Mouse (Mus musculus): ENCODE measurements around the gene Terb1. TPM values are rescaled to one million over a fixed set of nuclear protein-coding genes. Genes with fewer than 3 reads are reported as not detected.
A peak's percentile ranks its signal among the peaks of the same experiment; 100 is the strongest.

The Terb1 gene
- polyA plus RNA-seq, 1 experiment from 2014 or later: 0.15 TPM

- Histone ChIP-seq H3K9me3 (no peaks in the 10 kb centered on the region), H3K27me3 (replicated peaks) (no peaks in the 10 kb centered on the region), H3K36me3 (peaks cover 95% of the 10 kb centered on the region), H3K4me2 (no peak overlapping the region), H3K27ac (replicated peaks) (no peak overlapping the region), H3K4me3 (no peak overlapping the region), H3K4me1 (peaks cover 27% of the 10 kb centered on the region), H3K9ac (no peak overlapping the region)
- WGBS: 64% methylated on average over 4 of the region's 4 CpGs
- ATAC-seq (ENCODE audit: extremely low read depth, insufficient number of reproducible peaks, low FRiP score, low TSS enrichment): no peak
Observed at GRCm38 (mm10) chr8:104434275-104434674, 75.4 kb downstream of the Terb1 start.

- Histone ChIP-seq H3K9ac (no peak overlapping the region), H3K4me3 (no peak overlapping the region), H3K27me3 (replicated peaks) (no peaks in the 10 kb centered on the region), H3K36me3 (peaks cover 95% of the 10 kb centered on the region), H3K9me3 (no peaks in the 10 kb centered on the region), H3K4me2 (no peak overlapping the region), H3K4me1 (peaks cover 27% of the 10 kb centered on the region), H3K27ac (replicated peaks) (no peak overlapping the region)
- no peak for ATAC-seq (ENCODE audit: extremely low read depth, insufficient number of reproducible peaks, low FRiP score, low TSS enrichment)
- 88% methylated on average over 5 of the region's 5 CpGs for WGBS
Observed at GRCm38 (mm10) chr8:104433191-104433842, 76.4 kb downstream of the Terb1 start.

- H3K4me3 ChIP-seq: no peak overlapping the region
- no peak for ATAC-seq (ENCODE audit: extremely low read depth, insufficient number of reproducible peaks, low FRiP score, low TSS enrichment)
- H3K27me3 ChIP-seq (replicated peaks): no peaks in the 10 kb centered on the region
- H3K4me1 ChIP-seq: peaks cover 27% of the 10 kb centered on the region
- peaks cover 97% of the 10 kb centered on the region for H3K36me3 ChIP-seq
- WGBS: 95% methylated on average over 6 of the region's 6 CpGs
- H3K9me3 ChIP-seq: no peaks in the 10 kb centered on the region
- H3K9ac ChIP-seq: no peak overlapping the region
- H3K4me2 ChIP-seq: no peak overlapping the region
- H3K27ac ChIP-seq (replicated peaks): no peak overlapping the region
Observed at GRCm38 (mm10) chr8:104432656-104433055, 77.1 kb downstream of the Terb1 start.

GRCm38 (mm10) chr8:104430230-104430629 lies 79.5 kb downstream of the Terb1 start:
- no peak for ATAC-seq (ENCODE audit: extremely low read depth, insufficient number of reproducible peaks, low FRiP score, low TSS enrichment)
- WGBS: 87% methylated on average over 7 of the region's 7 CpGs

GRCm38 (mm10) chr8:104427703-104428102 lies 82.0 kb downstream of the Terb1 start:
- WGBS: 84% methylated on average over 13 of the region's 13 CpGs

More at GRCm38 (mm10) chr8:104430230-104430629, 79.5 kb downstream of the Terb1 start:
- Histone ChIP-seq H3K4me2 (no peak overlapping the region), H3K27ac (replicated peaks) (no peak overlapping the region), H3K4me3 (no peak overlapping the region), H3K27me3 (replicated peaks) (no peaks in the 10 kb centered on the region), H3K4me1 (peaks cover 12% of the 10 kb centered on the region), H3K9ac (no peak overlapping the region), H3K36me3 (peaks cover 99% of the 10 kb centered on the region), H3K9me3 (no peaks in the 10 kb centered on the region)

GRCm38 (mm10) chr8:104422313-104422712 lies 87.4 kb downstream of the Terb1 start:
- Histone ChIP-seq H3K9me3 (no peaks in the 10 kb centered on the region), H3K27me3 (replicated peaks) (no peaks in the 10 kb centered on the region), H3K4me3 (no peak overlapping the region), H3K9ac (no peak overlapping the region), H3K4me1 (0 out of 2 replicates have a peak, but pooled peaks cover 9% of the 10 kb centered on the region), H3K27ac (replicated peaks) (no peak overlapping the region), H3K36me3 (peaks cover 98% of the 10 kb centered on the region), H3K4me2 (no peak overlapping the region)
- WGBS: 58% methylated on average over 6 of the region's 6 CpGs
- no peak for ATAC-seq (ENCODE audit: extremely low read depth, insufficient number of reproducible peaks, low FRiP score, low TSS enrichment)

More at GRCm38 (mm10) chr8:104427703-104428102, 82.0 kb downstream of the Terb1 start:
- no peak overlapping the region for H3K9ac ChIP-seq
- no peak overlapping the region for H3K4me3 ChIP-seq
- H3K9me3 ChIP-seq: no peaks in the 10 kb centered on the region
- no peak for ATAC-seq (ENCODE audit: extremely low read depth, insufficient number of reproducible peaks, low FRiP score, low TSS enrichment)
- no peaks in the 10 kb centered on the region for H3K4me1 ChIP-seq
- no peak overlapping the region for H3K27ac ChIP-seq (replicated peaks)
- H3K36me3 ChIP-seq: peaks cover 99% of the 10 kb centered on the region
- H3K4me2 ChIP-seq: no peak overlapping the region
- H3K27me3 ChIP-seq (replicated peaks): no peaks in the 10 kb centered on the region

GRCm38 (mm10) chr8:104416022-104416421 lies 93.7 kb downstream of the Terb1 start:
- Histone ChIP-seq H3K9ac (no peak overlapping the region), H3K4me3 (no peak overlapping the region), H3K27me3 (replicated peaks) (no peaks in the 10 kb centered on the region), H3K27ac (replicated peaks) (no peak overlapping the region), H3K4me1 (peaks cover 28% of the 10 kb centered on the region), H3K9me3 (no peaks in the 10 kb centered on the region), H3K4me2 (no peak overlapping the region), H3K36me3 (peaks cover 53% of the 10 kb centered on the region)
- no peak for ATAC-seq (ENCODE audit: extremely low read depth, insufficient number of reproducible peaks, low FRiP score, low TSS enrichment)
- 83% methylated on average over 6 of the region's 6 CpGs for WGBS

- no peak overlapping the region for H3K4me3 ChIP-seq
- peaks cover 34% of the 10 kb centered on the region for H3K36me3 ChIP-seq
- H3K27ac ChIP-seq (replicated peaks): peak overlapping the region; percentile 29; the same call in 1 of the 2 replicates
- H3K27me3 ChIP-seq (replicated peaks): no peaks in the 10 kb centered on the region
- H3K9ac ChIP-seq: peak overlapping the region; percentile 33; the same call in 1 of the 2 replicates
- no peak for ATAC-seq (ENCODE audit: extremely low read depth, insufficient number of reproducible peaks, low FRiP score, low TSS enrichment)
- 61% methylated on average over 3 of the region's 3 CpGs for WGBS
- H3K4me2 ChIP-seq: no peak overlapping the region
- peaks cover 28% of the 10 kb centered on the region for H3K4me1 ChIP-seq
- no peaks in the 10 kb centered on the region for H3K9me3 ChIP-seq
Observed at GRCm38 (mm10) chr8:104414204-104414603, 95.5 kb downstream of the Terb1 start.

- ATAC-seq (ENCODE audit: extremely low read depth, insufficient number of reproducible peaks, low FRiP score, low TSS enrichment): no peak
- Histone ChIP-seq H3K36me3 (peaks cover 30% of the 10 kb centered on the region), H3K4me3 (no peak overlapping the region), H3K9me3 (no peaks in the 10 kb centered on the region), H3K27ac (replicated peaks) (peak overlapping the region; percentile 29), H3K4me1 (peaks cover 29% of the 10 kb centered on the region), H3K27me3 (replicated peaks) (no peaks in the 10 kb centered on the region), H3K9ac (no peak overlapping the region), H3K4me2 (no peak overlapping the region)
- WGBS: 50% methylated on average over 4 of the region's 4 CpGs
Observed at GRCm38 (mm10) chr8:104413770-104414169, 95.9 kb downstream of the Terb1 start.

GRCm38 (mm10) chr8:104412805-104413532 lies 96.7 kb downstream of the Terb1 start:
- Histone ChIP-seq H3K27me3 (replicated peaks) (no peaks in the 10 kb centered on the region), H3K9ac (no peak overlapping the region), H3K4me1 (peaks cover 34% of the 10 kb centered on the region), H3K9me3 (no peaks in the 10 kb centered on the region), H3K27ac (replicated peaks) (0 out of 2 replicates have a peak overlapping the region, but pooled peaks have one; percentile 29), H3K36me3 (peaks cover 24% of the 10 kb centered on the region), H3K4me2 (peak overlapping the region; percentile 13; the same call in 1 of the 2 replicates), H3K4me3 (no peak overlapping the region)
- no peak for ATAC-seq (ENCODE audit: extremely low read depth, insufficient number of reproducible peaks, low FRiP score, low TSS enrichment)
- WGBS: 33% methylated on average over 7 of the region's 7 CpGs

GRCm38 (mm10) chr8:104411972-104412371 lies 97.7 kb downstream of the Terb1 start:
- Histone ChIP-seq H3K27ac (replicated peaks) (no peak overlapping the region), H3K4me2 (no peak overlapping the region), H3K4me3 (no peak overlapping the region), H3K4me1 (peaks cover 34% of the 10 kb centered on the region), H3K9ac (no peak overlapping the region), H3K36me3 (peaks cover 14% of the 10 kb centered on the region), H3K9me3 (no peaks in the 10 kb centered on the region), H3K27me3 (replicated peaks) (no peaks in the 10 kb centered on the region)
- ATAC-seq (ENCODE audit: extremely low read depth, insufficient number of reproducible peaks, low FRiP score, low TSS enrichment): no peak
- WGBS: 81% methylated on average over 3 of the region's 3 CpGs

Measured in heart, embryonic 13.5 days (tissue).